Mouse (Mus musculus): Measurements from ENCODE around the gene Lif.

GRCm38 (mm10) chr11:4210786-4211185 is 46.6 kb upstream of the Lif start:
- TF ChIP-seq POLR2A (IDR thresholded peaks at IDR 0.05; ENCODE audit: control insufficient read depth in 1 of 2, insufficient read depth in 1 of 2, low read depth in 1 of 2, low read length in 2 of 2, poor library complexity in 1 of 2) (no peak), EP300 (IDR thresholded peaks at IDR 0.05; ENCODE audit: low read depth in 1 of 2, low read length in 2 of 2) (no peak), CTCF (IDR thresholded peaks at IDR 0.05 in 2 of 3, conservative IDR thresholded peaks at IDR 0.05 in 1 of 3; ENCODE audit: control insufficient read depth in 1 of 3, insufficient read depth in 1 of 3, low read depth in 2 of 3, low read length in 3 of 3, poor library complexity in 1 of 3, severe bottlenecking in 1 of 3) (no peak), USF1 (IDR thresholded peaks at IDR 0.05; ENCODE audit: low read depth, low read length) (no peak), NELFE (IDR thresholded peaks at IDR 0.05; ENCODE audit: low read depth, low read length) (no peak), MAFK (IDR thresholded peaks at IDR 0.05; ENCODE audit: borderline replicate concordance, low read depth, low read length) (no peak), TCF12 (IDR thresholded peaks at IDR 0.05; ENCODE audit: low read depth, low read length) (no peak), CHD1 (IDR thresholded peaks at IDR 0.05; ENCODE audit: low read depth, low read length) (no peak), BHLHE40 (IDR thresholded peaks at IDR 0.05; ENCODE audit: borderline replicate concordance, low read depth, low read length) (no peak), E2F4 (IDR thresholded peaks at IDR 0.05; ENCODE audit: borderline replicate concordance, low read depth, low read length) (no peak), KAT2A (conservative IDR thresholded peaks at IDR 0.05; ENCODE audit: low read depth, low read length) (no peak), MYB (IDR thresholded peaks at IDR 0.05; ENCODE audit: low read depth, low read length) (no peak), POLR2AphosphoS2 (IDR thresholded peaks at IDR 0.05; ENCODE audit: low read length) (no peak), NRF1 (IDR thresholded peaks at IDR 0.05; ENCODE audit: insufficient read depth, low read depth, low read length, poor library complexity, severe bottlenecking) (no peak)

All from MEL (cell line).